Mouse (Mus musculus) macrophage (primary cell): ENCODE results near the gene Shank1. TPM values are rescaled to one million over a fixed set of nuclear protein-coding genes. Genes with fewer than 3 reads are reported as not detected.

ENCODE experiments used
- H3K27ac ChIP-seq: fragments of 350-480 bp; formaldehyde crosslinking; 2 replicates; pipeline ENCODE4 v1.9.0; 2021
- H3K36me3 ChIP-seq: fragments of 350-480 bp; formaldehyde crosslinking; 2 replicates; pipeline ENCODE4 v1.9.0; 2021; ENCODE audit errors: inconsistent target
- H3K4me3 ChIP-seq: fragments of 350-480 bp; formaldehyde crosslinking; 2 replicates; pipeline ENCODE4 v1.9.0; 2021; ENCODE audit errors: inconsistent target
- H3K79me2 ChIP-seq: fragments of 350-480 bp; formaldehyde crosslinking; 2 replicates; pipeline ENCODE4 v1.9.0; 2021; ENCODE audit errors: inconsistent target
- WGBS: methylation state at CpG from one replicate; pipeline ENCODE4 v1.1.7; 2026; ENCODE audit warnings: inconsistent platforms; ENCODE audit not compliant: missing documents; 5-methylcytosine and 5-hydroxymethylcytosine counted together
- polyA plus RNA-seq: library from polyadenylated mRNA; stranded (reverse); fragments of 250-400 nt; gene quantifications from 3 replicates; pipeline ENCODE4 v1.2.4, GENCODE M21; 2018; ENCODE audit warnings: inconsistent platforms

Gene Shank1
- polyA plus RNA-seq, 1 experiment from 2014 or later: not detected

DNA sequence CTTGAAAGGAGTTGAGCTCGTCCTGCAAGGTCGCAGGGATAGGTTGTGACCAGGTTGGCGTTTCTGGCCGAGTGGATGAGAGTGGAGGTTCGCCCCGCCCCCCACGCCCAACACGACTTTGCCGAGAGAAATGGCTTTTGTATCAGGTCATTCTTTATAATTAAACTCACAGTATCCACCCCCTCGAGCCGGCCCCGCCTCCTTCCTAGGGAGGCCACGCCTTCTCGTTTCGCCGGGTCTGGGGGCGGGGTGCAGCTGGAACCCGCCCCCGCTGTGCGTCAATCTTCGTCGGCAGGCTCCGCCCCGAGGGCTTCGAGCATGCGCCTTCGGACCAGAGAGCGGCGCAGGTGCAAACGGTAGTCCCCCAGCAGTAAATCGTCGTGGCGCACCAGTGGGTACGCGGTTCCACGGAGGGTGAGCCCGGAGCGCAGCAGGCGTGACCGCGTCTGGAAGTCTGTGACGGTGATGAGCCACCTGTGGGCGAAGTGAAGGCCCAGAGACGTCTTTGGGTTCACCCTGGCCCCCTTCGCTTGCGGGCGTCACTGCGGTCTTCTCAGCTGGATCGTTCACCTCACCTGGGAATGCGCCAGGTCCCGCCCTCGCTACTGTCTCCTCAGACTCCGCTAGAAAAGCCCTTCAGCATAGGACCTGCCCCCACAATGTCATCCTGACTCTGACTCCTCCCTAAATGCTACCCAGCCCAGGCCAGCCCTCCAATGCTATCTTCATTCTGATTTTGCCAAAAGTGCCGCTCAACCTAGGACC lies 50.0 kb downstream of the Shank1 start:
- no peaks in the 10 kb centered on the region for H3K36me3 ChIP-seq
- H3K79me2 ChIP-seq: no peaks in the 10 kb centered on the region
- H3K4me3 ChIP-seq: peak overlapping the region; percentile 29
- H3K27ac ChIP-seq: no peak overlapping the region
- 1% methylated on average over 54 of the region's 54 CpGs for WGBS

DNA sequence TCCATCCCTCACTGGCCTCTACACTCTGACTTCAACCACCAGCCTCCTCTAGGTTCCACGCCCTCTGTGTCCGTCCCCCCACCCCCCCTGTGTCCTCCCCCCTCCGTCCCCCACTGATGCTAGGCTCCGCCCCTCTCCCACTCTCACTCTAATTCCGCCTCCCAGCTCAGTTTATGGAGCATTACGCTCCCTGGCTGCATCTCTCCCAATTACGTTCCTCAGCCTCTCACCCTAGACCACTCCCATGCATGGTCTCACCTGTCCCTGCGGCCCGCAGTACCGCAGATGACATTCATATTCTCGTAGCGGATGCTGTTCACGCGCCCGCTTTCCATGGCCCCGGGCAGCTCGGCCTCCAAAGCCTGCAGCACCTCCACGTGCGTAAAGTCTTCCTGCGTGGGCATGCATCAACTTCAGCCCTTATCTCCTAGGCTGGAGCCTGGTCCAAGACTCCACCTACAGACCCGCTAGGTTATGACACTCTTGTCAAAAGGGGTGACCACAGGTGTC lies 50.8 kb downstream of the Shank1 start:
- Histone ChIP-seq H3K36me3 (no peaks in the 10 kb centered on the region), H3K27ac (no peak overlapping the region), H3K79me2 (no peaks in the 10 kb centered on the region), H3K4me3 (no peak overlapping the region)
- 30% methylated on average over 19 of the region's 21 CpGs for WGBS

DNA sequence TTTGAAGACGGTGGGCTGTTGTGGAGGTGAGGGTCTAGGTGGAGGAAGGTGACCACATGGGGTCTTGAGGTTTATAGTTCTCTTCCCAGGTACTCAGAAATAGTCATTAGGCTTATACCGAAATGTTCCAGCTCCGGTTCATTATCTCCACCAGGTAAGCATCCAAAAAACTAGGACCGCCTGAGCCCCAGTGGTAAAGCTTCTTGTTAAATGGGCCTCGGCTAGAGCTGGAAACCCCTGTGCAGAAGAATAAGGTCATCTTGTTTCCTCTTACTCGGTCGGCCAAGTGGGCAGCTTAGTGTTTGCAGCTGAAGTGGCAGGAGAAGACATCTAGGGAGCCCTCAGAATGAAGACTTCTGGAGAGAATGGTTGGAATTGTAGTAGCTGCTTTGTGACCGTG lies 62.6 kb downstream of the Shank1 start:
- WGBS: 91% methylated on average over 8 of the region's 8 CpGs

DNA sequence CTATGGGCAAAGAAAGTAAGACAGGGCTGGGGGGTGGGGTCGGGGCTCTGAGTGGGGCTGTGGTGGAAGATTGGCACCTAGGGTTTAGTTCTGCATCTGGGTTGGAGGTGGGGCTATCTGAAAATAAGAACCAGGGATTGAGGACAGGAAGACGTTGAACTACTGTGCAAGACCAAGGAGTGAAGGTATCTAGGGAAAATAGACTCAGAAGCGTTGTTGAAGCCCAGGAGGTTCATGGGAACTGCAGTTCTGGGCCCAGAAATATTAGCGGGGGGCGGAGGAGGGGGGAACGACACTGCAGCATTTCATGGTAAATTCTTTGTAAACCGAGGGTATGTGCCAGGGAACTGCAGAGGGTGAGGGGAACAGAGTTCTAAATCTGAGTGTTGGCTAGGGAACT lies 63.4 kb downstream of the Shank1 start:
- Histone ChIP-seq H3K36me3 (no peaks in the 10 kb centered on the region), H3K27ac (peak overlapping the region; percentile 19), H3K4me3 (peak overlapping the region; percentile 44), H3K79me2 (no peaks in the 10 kb centered on the region)
- WGBS: 4% methylated on average over 7 of the region's 7 CpGs

More for the DNA sequence above, 62.6 kb downstream of the Shank1 start:
- no peaks in the 10 kb centered on the region for H3K79me2 ChIP-seq
- H3K27ac ChIP-seq: no peak overlapping the region
- no peak overlapping the region for H3K4me3 ChIP-seq
- H3K36me3 ChIP-seq: no peaks in the 10 kb centered on the region

DNA sequence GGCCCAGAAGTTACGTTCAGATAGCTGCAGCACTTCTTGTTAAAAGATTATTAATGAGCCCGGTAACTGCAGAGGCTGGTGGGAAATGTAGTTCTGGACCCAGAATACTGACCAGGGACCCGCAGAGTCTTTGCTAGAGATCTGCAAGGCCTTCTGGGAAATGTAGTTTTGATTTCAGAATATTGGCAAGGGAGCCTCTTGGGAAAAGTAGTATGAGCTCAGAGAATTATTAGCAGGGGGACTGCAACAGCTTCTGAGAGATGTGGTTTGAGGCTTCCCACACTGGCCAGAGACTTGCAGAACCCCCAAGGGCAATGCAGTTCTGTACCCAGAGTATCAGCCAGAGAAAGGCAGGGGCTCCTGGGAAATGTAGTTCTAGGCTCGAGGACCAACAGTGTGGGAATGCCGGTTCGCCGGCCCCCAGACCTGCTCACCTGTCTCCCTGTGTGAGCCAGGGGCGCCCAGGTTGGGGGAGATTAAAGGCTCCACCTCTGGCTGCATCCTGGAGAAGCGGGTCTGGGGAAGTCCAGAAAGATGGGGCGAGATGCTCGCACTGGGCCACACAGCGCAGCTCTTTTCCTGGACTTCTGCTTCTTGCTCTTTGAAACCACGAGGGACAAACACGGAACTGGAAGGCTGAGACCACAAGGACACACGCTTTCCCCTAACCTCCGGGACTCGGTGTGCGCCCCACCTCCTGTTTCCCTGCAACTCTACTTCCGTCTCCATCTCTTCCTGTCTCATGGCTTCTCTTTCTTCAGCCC lies 64.0 kb downstream of the Shank1 start:
- H3K36me3 ChIP-seq: no peaks in the 10 kb centered on the region
- 2% methylated on average over 18 of the region's 19 CpGs for WGBS
- H3K4me3 ChIP-seq: peak overlapping the region; percentile 44
- peak overlapping the region; percentile 58 for H3K27ac ChIP-seq
- H3K79me2 ChIP-seq: no peaks in the 10 kb centered on the region

DNA sequence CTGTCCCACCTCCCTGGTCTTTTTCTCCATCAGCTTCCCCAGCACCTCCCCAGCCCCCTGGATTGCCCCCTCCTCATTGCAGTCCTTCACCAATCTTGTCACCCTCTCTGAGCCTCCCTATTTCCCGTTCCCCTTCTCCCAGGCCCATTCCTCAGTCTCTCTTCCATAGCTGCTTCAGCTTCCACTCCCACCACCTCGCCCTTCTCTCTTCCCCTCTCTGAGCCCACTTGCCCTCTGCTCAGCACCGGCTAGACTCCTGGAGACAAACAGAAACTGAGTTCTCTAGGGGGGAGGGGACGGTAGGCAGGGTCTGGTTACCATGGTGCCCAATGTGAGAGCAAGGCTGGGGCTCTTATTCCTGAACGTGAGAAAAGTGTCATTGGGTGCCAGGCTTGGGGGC lies 64.7 kb downstream of the Shank1 start:
- H3K4me3 ChIP-seq: peak overlapping the region; percentile 44
- peak overlapping the region; percentile 58; the same call in 1 of the 2 replicates for H3K27ac ChIP-seq
- no peaks in the 10 kb centered on the region for H3K36me3 ChIP-seq
- WGBS: 19% methylated on average over 5 of the region's 5 CpGs
- H3K79me2 ChIP-seq: no peaks in the 10 kb centered on the region

DNA sequence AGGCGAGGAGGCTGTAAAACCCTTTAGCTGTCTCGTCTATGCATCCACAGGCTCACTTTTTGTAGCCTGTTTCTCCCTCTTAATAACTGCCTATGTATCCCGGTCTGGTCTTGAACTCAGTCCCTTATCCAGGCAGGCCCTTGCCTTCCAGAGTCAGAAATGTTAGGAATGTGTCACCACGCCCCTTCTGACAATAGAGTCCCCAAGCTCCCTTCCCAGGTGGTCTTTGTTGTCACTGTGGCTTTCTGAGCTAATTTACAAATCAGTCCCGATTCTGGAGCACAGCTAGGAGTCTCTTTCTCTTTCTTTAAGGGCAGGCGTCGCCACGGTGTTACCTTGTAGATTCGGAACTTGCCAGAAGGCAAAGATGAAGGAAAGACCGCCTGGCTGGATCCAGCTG lies 65.2 kb downstream of the Shank1 start:
- H3K79me2 ChIP-seq: no peaks in the 10 kb centered on the region
- no peak overlapping the region for H3K4me3 ChIP-seq
- no peaks in the 10 kb centered on the region for H3K36me3 ChIP-seq
- WGBS: 66% methylated on average over 10 of the region's 10 CpGs
- no peak overlapping the region for H3K27ac ChIP-seq

DNA sequence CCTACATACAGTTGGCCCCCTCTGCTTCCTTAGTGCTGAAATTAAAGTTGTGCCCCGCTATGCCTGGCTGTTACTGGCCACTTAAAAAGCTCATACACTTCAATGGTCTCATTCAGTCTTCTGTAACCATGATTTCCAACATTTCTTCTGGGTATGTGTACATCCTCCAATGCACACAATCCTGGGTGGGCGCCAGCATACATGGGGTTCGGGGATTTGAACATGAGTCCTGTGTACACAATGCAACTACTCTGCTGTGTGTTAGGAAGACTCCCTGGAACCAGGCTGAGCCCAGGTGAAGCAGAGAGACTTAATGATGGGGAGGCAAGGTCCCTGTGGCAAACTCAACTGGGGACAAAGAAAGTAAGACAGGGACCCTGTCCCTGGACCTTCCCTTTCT lies 65.7 kb downstream of the Shank1 start:
- WGBS: 86% methylated on average over 3 of the region's 3 CpGs
- H3K4me3 ChIP-seq: no peak overlapping the region
- no peak overlapping the region for H3K27ac ChIP-seq
- H3K79me2 ChIP-seq: no peaks in the 10 kb centered on the region
- H3K36me3 ChIP-seq: no peaks in the 10 kb centered on the region

DNA sequence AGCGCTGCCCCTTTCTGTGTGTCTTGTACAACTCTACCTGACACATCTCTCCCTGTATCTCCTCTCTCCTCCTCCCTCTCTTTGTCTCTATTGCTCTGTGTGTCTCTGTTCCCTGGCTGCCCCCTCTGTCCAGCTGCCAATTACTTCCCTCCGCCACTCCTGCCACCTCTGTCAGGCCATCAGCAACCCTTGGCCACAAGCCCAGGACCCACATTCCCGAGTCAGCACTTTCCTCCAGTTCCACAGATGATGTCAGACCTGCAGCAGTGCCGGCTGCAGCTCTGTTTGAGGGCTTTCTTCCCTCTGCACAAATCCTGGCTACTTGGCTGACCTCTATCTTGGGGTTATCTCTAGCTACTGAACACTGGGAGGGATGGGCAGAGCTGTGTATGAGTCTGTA lies 68.2 kb downstream of the Shank1 start:
- no peak overlapping the region for H3K27ac ChIP-seq
- WGBS: 36% methylated on average over 4 of the region's 4 CpGs
- no peaks in the 10 kb centered on the region for H3K79me2 ChIP-seq
- no peaks in the 10 kb centered on the region for H3K36me3 ChIP-seq
- no peak overlapping the region for H3K4me3 ChIP-seq

DNA sequence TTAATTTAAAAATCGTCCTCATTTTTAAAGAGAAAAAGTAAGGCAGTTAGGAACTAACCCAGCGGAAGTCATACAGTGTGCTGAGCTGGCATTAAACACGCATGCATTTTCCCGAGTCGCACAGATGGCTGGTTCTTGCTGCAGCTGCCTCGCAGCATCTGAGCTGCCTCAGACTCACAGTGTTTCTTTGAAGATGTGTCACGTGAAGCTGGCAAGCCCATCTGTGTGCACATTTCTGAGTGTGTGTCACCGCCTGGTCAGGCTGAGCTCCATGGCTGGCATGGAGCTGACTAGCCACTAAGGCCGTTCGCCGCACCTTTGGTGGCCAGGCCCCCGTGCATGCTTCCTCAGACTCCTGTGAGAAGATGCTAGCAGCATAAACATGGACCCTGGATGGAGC lies 72.5 kb downstream of the Shank1 start:
- Histone ChIP-seq H3K27ac (no peak overlapping the region), H3K79me2 (no peaks in the 10 kb centered on the region), H3K36me3 (no peaks in the 10 kb centered on the region), H3K4me3 (no peak overlapping the region)
- 77% methylated on average over 12 of the region's 12 CpGs for WGBS

DNA sequence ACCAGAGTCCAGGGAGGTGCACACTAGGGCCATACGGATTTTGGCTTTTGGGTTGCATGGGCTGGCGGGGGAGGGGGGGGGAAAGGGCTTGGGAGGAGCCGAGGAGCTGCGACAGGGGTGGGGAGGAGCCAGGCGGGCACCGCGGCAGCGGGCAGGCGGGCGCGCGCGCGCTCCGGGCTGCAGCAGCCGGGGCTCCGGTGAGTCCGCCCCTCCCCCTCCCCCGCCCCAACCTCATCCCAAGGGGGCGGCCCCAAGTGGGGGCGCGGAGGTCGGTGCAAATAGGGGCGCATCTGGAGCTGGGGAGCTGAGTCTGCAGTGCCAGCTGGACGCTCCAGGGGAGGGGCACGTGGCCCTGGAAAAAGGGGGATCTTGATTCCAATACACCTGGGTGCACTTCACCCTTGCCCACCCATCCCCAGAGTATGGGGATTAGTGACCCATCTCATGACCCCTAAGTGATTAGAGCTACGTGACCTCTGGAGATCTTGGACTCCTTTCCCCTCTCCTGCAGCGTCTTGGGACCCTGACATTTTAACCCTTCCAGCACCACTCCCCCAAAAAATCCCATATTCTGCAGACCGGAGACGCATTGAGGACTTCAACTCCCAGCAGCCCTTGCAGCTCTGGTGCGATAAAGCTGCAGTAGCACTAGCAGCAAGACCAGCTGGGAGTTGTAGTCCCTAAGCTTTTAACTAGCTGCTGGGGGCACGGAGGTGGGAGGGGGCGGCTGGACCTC lies 74.1 kb downstream of the Shank1 start, which contains the start of gene Syt3:
Gene Syt3, plus strand, starts transcription at position 123 of the 736 bp plus-strand sequence.
- no peaks in the 10 kb centered on the region for H3K36me3 ChIP-seq
- H3K79me2 ChIP-seq: no peaks in the 10 kb centered on the region
- H3K27ac ChIP-seq: no peak within 1 kb of the TSS
- no peak within 1 kb of the TSS for H3K4me3 ChIP-seq
- WGBS: under 1% methylated on average over 25 of the region's 33 CpGs

DNA sequence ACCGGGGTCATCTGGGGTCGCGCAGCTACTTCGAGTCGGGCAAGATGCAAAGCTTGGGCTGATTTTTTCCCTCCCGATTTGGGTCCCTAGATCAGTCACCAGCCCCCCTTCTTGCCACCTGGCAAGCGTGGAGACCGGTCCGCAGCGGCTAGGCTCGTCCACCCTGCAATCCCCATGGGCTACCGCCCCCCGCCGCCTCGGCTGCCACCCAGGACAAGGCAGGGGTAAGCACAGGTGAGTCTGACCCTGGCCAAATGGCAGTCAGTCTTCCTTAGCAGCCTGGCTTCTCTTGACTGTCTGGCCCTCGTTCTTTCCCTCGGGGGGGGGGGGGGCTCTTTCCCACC lies 74.6 kb downstream of the Shank1 start:
- Histone ChIP-seq H3K4me3 (no peak overlapping the region), H3K36me3 (no peaks in the 10 kb centered on the region), H3K27ac (no peak overlapping the region), H3K79me2 (no peaks in the 10 kb centered on the region)
- WGBS: under 1% methylated on average over 16 of the region's 17 CpGs

DNA sequence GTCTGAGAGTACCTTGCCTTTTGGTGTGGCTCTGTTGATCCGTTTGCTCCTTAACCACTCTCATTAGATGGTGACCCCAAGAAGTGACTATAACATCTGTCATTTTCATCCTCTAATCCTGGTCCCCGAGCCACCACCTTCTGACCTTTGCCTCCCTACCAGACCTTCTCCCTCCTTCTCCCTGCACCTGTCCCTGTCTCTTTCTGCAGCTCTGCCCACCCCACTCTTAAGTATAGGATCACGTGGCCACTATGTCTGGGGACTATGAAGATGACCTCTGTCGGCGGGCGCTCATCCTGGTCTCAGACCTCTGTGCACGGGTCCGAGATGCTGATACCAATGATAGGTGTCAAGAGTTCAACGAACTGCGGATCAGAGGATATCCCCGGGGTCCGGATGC lies 75.7 kb downstream of the Shank1 start, which contains the start of gene 1700008O03Rik:
Gene 1700008O03Rik, minus strand, starts transcription at position 101 of the 400 bp plus-strand sequence.
- no peak within 1 kb of the TSS for H3K27ac ChIP-seq
- WGBS: 88% methylated on average over 12 of the region's 12 CpGs
- H3K4me3 ChIP-seq: no peak within 1 kb of the TSS

DNA sequence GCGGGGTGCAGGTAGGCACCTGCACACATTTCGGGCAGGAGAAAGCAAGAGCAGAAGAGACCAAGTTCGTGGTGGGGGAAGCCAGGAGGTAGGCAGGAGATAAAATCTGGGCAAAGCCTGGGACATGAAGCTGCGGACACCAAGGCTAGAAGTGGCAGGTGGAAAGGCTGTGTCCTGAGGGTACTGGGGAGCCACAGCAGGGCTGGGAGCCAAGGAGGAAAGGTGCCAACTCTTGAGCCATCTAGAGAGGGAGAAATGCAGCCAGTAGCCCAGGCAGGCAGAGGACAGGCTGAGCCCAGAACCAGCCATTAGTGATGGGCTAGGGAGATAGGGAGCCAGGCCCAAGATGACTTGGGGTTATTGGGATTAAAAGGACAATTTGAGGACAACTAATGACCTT lies 81.8 kb downstream of the Shank1 start:
- no peaks in the 10 kb centered on the region for H3K79me2 ChIP-seq
- WGBS: 80% methylated on average over 4 of the region's 4 CpGs
- no peak overlapping the region for H3K27ac ChIP-seq

More for the DNA sequence above, 75.7 kb downstream of the Shank1 start, which contains the start of gene 1700008O03Rik:
- H3K36me3 ChIP-seq: no peaks in the 10 kb centered on the region
- H3K79me2 ChIP-seq: no peaks in the 10 kb centered on the region

More for the DNA sequence above, 81.8 kb downstream of the Shank1 start:
- no peak overlapping the region for H3K4me3 ChIP-seq
- no peaks in the 10 kb centered on the region for H3K36me3 ChIP-seq
